Mouse (Mus musculus): ENCODE results near the gene Crcp. TPM values are rescaled to one million over a fixed set of nuclear protein-coding genes. Genes with fewer than 3 reads are reported as not detected.

Gene Crcp
- polyA plus RNA-seq, 1 experiment from 2014 or later: 39.7 TPM

- DNase-seq (ENCODE audit: low read depth, low spot score) (no peak), ATAC-seq (no peak)
- in situ Hi-C loops (cut with MboI; ENCODE audit: low pct_unique_long_range_greater_than_20kb): no loop called here
- POLR2A ChIA-PET: no interaction called here
- CTCF ChIA-PET: interaction anchor here (1.0 to 2.7 kb wide), 2 partner anchors 16 to 33 kb away, joined by 3 to 8 read pairs; no protein-coding TSS in a partner anchor
- no peaks in the 10 kb centered on the region for H3K27me3 ChIP-seq
- TF ChIP-seq CTCF (IDR thresholded peaks at IDR 0.05): no peak
Observed at GRCm38 (mm10) chr5:130088612-130089011, 59.5 kb downstream of the Crcp start.

GRCm38 (mm10) chr5:130089177-130089576 is 60.1 kb downstream of the Crcp start:
- CTCF ChIA-PET: interaction anchor here (2.7 kb wide), 1 partner anchor 15 kb away, joined by 8 read pairs; no protein-coding TSS in a partner anchor
- DNase-seq (ENCODE audit: low read depth, low spot score): no peak
- ATAC-seq: no peak
- in situ Hi-C loops (cut with MboI; ENCODE audit: low pct_unique_long_range_greater_than_20kb): no loop called here
- H3K27me3 ChIP-seq: no peaks in the 10 kb centered on the region
- no peak for TF ChIP-seq CTCF (IDR thresholded peaks at IDR 0.05)
- POLR2A ChIA-PET: no interaction called here

- ChIA-PET CTCF (interaction anchor here (0.9 to 2.7 kb wide), 2 partner anchors 10 to 14 kb away, joined by 3 to 8 read pairs; no protein-coding TSS in a partner anchor), POLR2A (no interaction called here)
- peak; percentile 51 for DNase-seq (ENCODE audit: low read depth, low spot score)
- H3K27me3 ChIP-seq: no peaks in the 10 kb centered on the region
- no peak for TF ChIP-seq CTCF (IDR thresholded peaks at IDR 0.05)
- in situ Hi-C loops (cut with MboI; ENCODE audit: low pct_unique_long_range_greater_than_20kb): no loop called here
- ATAC-seq: peak; percentile 96
Observed at GRCm38 (mm10) chr5:130089626-130090393, 60.7 kb downstream of the Crcp start.

- POLR2A ChIA-PET: no interaction called here
- ATAC-seq: no peak
Observed at GRCm38 (mm10) chr5:130096754-130097153, 67.7 kb downstream of the Crcp start.

GRCm38 (mm10) chr5:130097837-130098236 is 68.7 kb downstream of the Crcp start:
- no peak for DNase-seq (ENCODE audit: low read depth, low spot score)
- POLR2A ChIA-PET: no interaction called here
- H3K27me3 ChIP-seq: no peaks in the 10 kb centered on the region
- in situ Hi-C loops (cut with MboI; ENCODE audit: low pct_unique_long_range_greater_than_20kb): no loop called here
- no peak for ATAC-seq
- TF ChIP-seq CTCF (IDR thresholded peaks at IDR 0.05): no peak
- CTCF ChIA-PET: interaction anchor here (0.9 kb wide), 1 partner anchor 17 kb away, joined by 3 read pairs; no protein-coding TSS in a partner anchor

More at GRCm38 (mm10) chr5:130096754-130097153, 67.7 kb downstream of the Crcp start:
- TF ChIP-seq CTCF (IDR thresholded peaks at IDR 0.05): no peak
- in situ Hi-C loops (cut with MboI; ENCODE audit: low pct_unique_long_range_greater_than_20kb): no loop called here
- CTCF ChIA-PET: interaction anchor here (0.8 to 1.3 kb wide), 6 partner anchors 11 to 32 kb away, joined by 3 read pairs; no protein-coding TSS in a partner anchor
- no peaks in the 10 kb centered on the region for H3K27me3 ChIP-seq
- no peak for DNase-seq (ENCODE audit: low read depth, low spot score)

GRCm38 (mm10) chr5:130101724-130102123 is 72.6 kb downstream of the Crcp start:
- no peak for TF ChIP-seq CTCF (IDR thresholded peaks at IDR 0.05)
- no peaks in the 10 kb centered on the region for H3K27me3 ChIP-seq
- in situ Hi-C loops (cut with MboI; ENCODE audit: low pct_unique_long_range_greater_than_20kb): no loop called here
- no peak for ATAC-seq
- ChIA-PET POLR2A (interaction anchor here (1.0 kb wide), 1 partner anchor 16 kb away, joined by 4 read pairs; no protein-coding TSS in a partner anchor), CTCF (interaction anchor here (1.9 kb wide), 1 partner anchor 11 kb away, joined by 10 read pairs; no protein-coding TSS in a partner anchor)
- DNase-seq (ENCODE audit: low read depth, low spot score): no peak

GRCm38 (mm10) chr5:130109348-130109747 is 80.3 kb downstream of the Crcp start:
- ATAC-seq (no peak), DNase-seq (ENCODE audit: low read depth, low spot score) (no peak)
- ChIA-PET POLR2A (no interaction called here), CTCF (interaction anchor here (1.0 kb wide), 1 partner anchor 11 kb away, joined by 4 read pairs; no protein-coding TSS in a partner anchor)
- in situ Hi-C loops (cut with MboI; ENCODE audit: low pct_unique_long_range_greater_than_20kb): no loop called here
- H3K27me3 ChIP-seq: no peaks in the 10 kb centered on the region
- TF ChIP-seq CTCF (IDR thresholded peaks at IDR 0.05): no peak

Other genes starting within 250 kb of the Crcp start
- 153 TPM for gene Psph, start 241.8 kb upstream of the Crcp start, polyA plus RNA-seq (2021)
- 112 TPM for gene Sumf2, start 182.3 kb upstream of the Crcp start, polyA plus RNA-seq (2021)
- gene Chchd2, start 141.8 kb upstream of the Crcp start, polyA plus RNA-seq (2021): 686 TPM
- 4.0 TPM for gene Zbed5, start 133.6 kb upstream of the Crcp start, polyA plus RNA-seq (2021)
- gene Phkg1, start 130.7 kb upstream of the Crcp start, polyA plus RNA-seq (2021): 4.4 TPM
- gene Nupr1l, start 120.8 kb upstream of the Crcp start, polyA plus RNA-seq (2021): 5.8 TPM
- 32.3 TPM for gene Vkorc1l1, start 87.3 kb upstream of the Crcp start, polyA plus RNA-seq (2021)
- gene Gusb, start 26.2 kb upstream of the Crcp start, polyA plus RNA-seq (2021): 63.8 TPM
- gene Asl, start within 50 bp of the Crcp start, polyA plus RNA-seq (2021): 83.6 TPM
- gene Tpst1, start 44.0 kb downstream of the Crcp start, polyA plus RNA-seq (2021): 18.3 TPM
- gene Kctd7, start 115.6 kb downstream of the Crcp start, polyA plus RNA-seq (2021): 5.1 TPM
- gene Rabgef1, start 142.5 kb downstream of the Crcp start, polyA plus RNA-seq (2021): 33.6 TPM
- 62.9 TPM for gene Tmem248, start 187.8 kb downstream of the Crcp start, polyA plus RNA-seq (2021)
- 93.7 TPM for gene Sbds, start 226.2 kb downstream of the Crcp start, polyA plus RNA-seq (2021)
- 34.0 TPM for gene Tyw1, start 226.3 kb downstream of the Crcp start, polyA plus RNA-seq (2021)